Mouse (Mus musculus) gonadal fat pad, adult 2 months (tissue): ENCODE measurements around the gene Olfr616. TPM values are rescaled to one million over a fixed set of nuclear protein-coding genes. Genes with fewer than 3 reads are reported as not detected.
"Not testable (repeated sequence)": the region's sequence is repeated elsewhere in the genome, so short reads cannot be mapped to it uniquely, and the experiment has no call there.

Experiments
- DNase-seq: peaks from one replicate; pipeline ENCODE4 v3.0.0-alpha.2; 2012; ENCODE audit warnings: low read depth
- polyA plus RNA-seq: library from polyadenylated mRNA; depleted of rRNA; stranded (reverse); fragments of >200 nt; gene quantifications from 2 replicates; pipeline ENCODE4 v1.2.3, GENCODE M21; 2012; rRNA removed

Olfr616 gene
- not detected in 2 replicates for polyA plus RNA-seq

DNA sequence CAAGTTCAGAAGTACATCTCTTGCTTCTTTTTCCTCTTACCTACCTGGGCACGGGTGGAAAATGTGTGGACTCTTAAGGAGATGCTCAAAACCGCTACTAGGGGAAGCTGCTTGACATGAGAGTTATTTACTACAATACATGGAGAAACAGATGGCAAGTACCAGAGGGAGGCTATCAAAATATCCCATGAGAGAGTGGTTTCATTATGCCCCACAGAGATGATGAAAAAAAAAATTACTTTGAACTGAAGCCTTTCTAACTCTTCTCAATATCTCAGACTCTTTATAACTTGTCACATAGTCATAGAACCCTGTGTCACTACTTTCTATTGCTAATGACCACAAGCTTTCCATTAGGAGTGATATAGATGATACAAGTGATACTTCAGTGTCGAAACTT, at the start of gene Olfr616:
Gene Olfr616 (minus strand): TSS at position 101 of the 400 bp plus-strand sequence.
- no peak for DNase-seq

- no peak for DNase-seq
Measured at GRCm38 (mm10) chr7:103612434-103612833, 43.5 kb upstream of the Olfr616 start, which contains the start of gene Olfr620. Gene Olfr620, minus strand, starts transcription at chr7:103612534.

DNA sequence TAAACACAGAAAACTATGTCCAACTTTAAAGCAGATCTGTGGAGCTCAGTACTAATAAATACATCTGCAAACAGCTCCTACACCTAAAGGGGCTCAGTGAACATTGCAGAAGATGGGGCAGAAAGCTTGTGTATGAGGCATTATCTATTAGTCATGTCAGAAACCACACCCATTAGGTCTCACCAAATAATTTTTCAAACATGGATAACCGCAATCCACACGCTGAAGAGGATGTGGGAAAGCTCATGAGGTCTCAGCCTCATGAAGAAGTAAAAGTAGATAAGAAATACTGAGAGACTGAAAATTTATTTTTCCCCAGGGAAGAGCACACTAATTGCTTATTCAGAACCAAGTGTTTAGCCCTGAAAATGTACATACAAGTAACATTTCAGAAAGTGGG, 38.5 kb upstream of the Olfr616 start:
- DNase-seq = no peak

- DNase-seq = no peak
Measured at GRCm38 (mm10) chr7:103600275-103600674, 31.3 kb upstream of the Olfr616 start, which contains the start of gene Olfr619. Gene Olfr619, plus strand, starts transcription at chr7:103600575.

GRCm38 (mm10) chr7:103589803-103590202, 20.9 kb upstream of the Olfr616 start, which contains the start of gene Olfr618:
Gene Olfr618, plus strand, starts transcription at chr7:103590103.
- no peak for DNase-seq

- no peak for DNase-seq
Measured at GRCm38 (mm10) chr7:103572761-103573160, 3.8 kb upstream of the Olfr616 start, which contains the start of gene Olfr617. Gene Olfr617, plus strand, starts transcription at chr7:103573061.

- no peak for DNase-seq
Measured at GRCm38 (mm10) chr7:103555779-103556178, 13.2 kb downstream of the Olfr616 start, which contains the start of gene Olfr615. Gene Olfr615, plus strand, starts transcription at chr7:103556079.

DNA sequence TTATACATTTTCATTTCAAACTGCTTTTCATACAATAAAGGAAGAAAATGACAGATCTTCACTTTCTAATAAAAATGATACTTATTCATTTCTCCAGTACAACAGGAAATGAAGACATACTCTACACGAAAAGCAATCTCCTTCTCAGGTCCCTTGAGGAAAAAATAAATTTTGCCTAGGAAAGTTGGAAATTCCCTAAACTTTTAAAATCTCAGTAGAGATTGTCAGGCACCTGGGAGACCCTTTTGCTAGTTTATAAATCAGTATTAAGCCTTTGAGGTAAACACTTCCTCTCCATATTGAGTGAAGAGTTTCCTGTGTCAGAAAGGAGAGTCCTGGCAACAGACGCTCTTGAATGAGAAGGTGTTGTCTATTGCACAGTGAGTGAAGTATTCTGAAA, 21.2 kb downstream of the Olfr616 start, which contains the start of gene Olfr613:
Gene Olfr613 (plus strand): TSS at position 301 of the 400 bp plus-strand sequence.
- no peak for DNase-seq

DNA sequence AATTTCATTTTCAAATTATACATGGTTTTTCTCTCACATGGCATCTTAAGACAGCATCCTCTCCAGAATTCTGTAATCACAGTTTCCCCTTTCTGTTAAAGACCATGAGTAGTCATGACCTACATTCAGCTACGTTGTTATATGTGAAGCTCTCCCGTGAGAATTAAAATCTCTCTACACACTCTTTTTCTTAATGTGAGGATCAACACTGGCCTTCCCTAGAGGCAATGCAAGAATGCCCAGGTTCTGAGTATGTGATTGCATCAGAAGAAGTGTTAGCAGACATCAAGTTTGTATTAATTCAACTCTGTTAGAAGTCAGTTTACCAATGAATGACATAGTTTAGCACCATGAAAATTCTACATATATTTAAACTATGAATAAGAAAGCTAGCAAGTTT, 26.3 kb downstream of the Olfr616 start, which contains the start of gene Olfr612:
Gene Olfr612 (minus strand): TSS at position 101 of the 400 bp plus-strand sequence.
- not testable (repeated sequence) for DNase-seq

GRCm38 (mm10) chr7:103520746-103521145, 48.2 kb downstream of the Olfr616 start, which contains the start of gene Olfr611:
Gene Olfr611, minus strand, starts transcription at chr7:103520846.
- DNase-seq = not testable (repeated sequence)

Other genes starting within 250 kb of the Olfr616 start
- gene Olfr598, start 245.6 kb downstream of the Olfr616 start, polyA plus RNA-seq = not detected in 2 replicates
- gene Olfr599, start 233.2 kb downstream of the Olfr616 start, polyA plus RNA-seq = not detected in 2 replicates
- gene Olfr600, start 219.5 kb downstream of the Olfr616 start, polyA plus RNA-seq = not detected in 2 replicates
- gene Olfr601, start 206.5 kb downstream of the Olfr616 start, polyA plus RNA-seq = not detected in 2 replicates
- not detected in 2 replicates for gene Olfr603, start 183.0 kb downstream of the Olfr616 start, polyA plus RNA-seq
- not detected in 2 replicates for gene Usp17lc, start 154.1 kb downstream of the Olfr616 start, polyA plus RNA-seq
- not detected in 2 replicates for gene Olfr605, start 123.7 kb downstream of the Olfr616 start, polyA plus RNA-seq
- gene Olfr606, start 120.1 kb downstream of the Olfr616 start, polyA plus RNA-seq = not detected in 2 replicates
- not detected in 2 replicates for gene Olfr607, start 105.0 kb downstream of the Olfr616 start, polyA plus RNA-seq
- not detected in 2 replicates for gene Olfr608, start 99.3 kb downstream of the Olfr616 start, polyA plus RNA-seq
- gene Olfr609, start 71.1 kb downstream of the Olfr616 start, polyA plus RNA-seq = not detected in 2 replicates
- gene Olfr610, start 57.0 kb downstream of the Olfr616 start, polyA plus RNA-seq = not detected in 2 replicates
- gene Olfr611, start 48.3 kb downstream of the Olfr616 start, polyA plus RNA-seq = not detected in 2 replicates
- gene Olfr612, start 26.4 kb downstream of the Olfr616 start, polyA plus RNA-seq = not detected in 2 replicates
- not detected in 2 replicates for gene Olfr613, start 21.1 kb downstream of the Olfr616 start, polyA plus RNA-seq
- gene Olfr615, start 13.1 kb downstream of the Olfr616 start, polyA plus RNA-seq = not detected in 2 replicates
- gene Olfr617, start 3.9 kb upstream of the Olfr616 start, polyA plus RNA-seq = not detected in 2 replicates
- gene Olfr618, start 21.0 kb upstream of the Olfr616 start, polyA plus RNA-seq = not detected in 2 replicates
- not detected in 2 replicates for gene Olfr619, start 31.4 kb upstream of the Olfr616 start, polyA plus RNA-seq
- not detected in 2 replicates for gene Olfr620, start 43.4 kb upstream of the Olfr616 start, polyA plus RNA-seq
- not detected in 2 replicates for gene Olfr622, start 73.6 kb upstream of the Olfr616 start, polyA plus RNA-seq
- gene Olfr623, start 94.6 kb upstream of the Olfr616 start, polyA plus RNA-seq = not detected in 2 replicates
- gene Olfr624, start 102.0 kb upstream of the Olfr616 start, polyA plus RNA-seq = not detected in 2 replicates
- gene Olfr625-ps1, start 113.6 kb upstream of the Olfr616 start, polyA plus RNA-seq = not detected in 2 replicates
- not detected in 2 replicates for gene Olfr243, start 145.5 kb upstream of the Olfr616 start, polyA plus RNA-seq
- not detected in 2 replicates for gene Olfr628, start 161.2 kb upstream of the Olfr616 start, polyA plus RNA-seq
- gene Olfr629, start 175.8 kb upstream of the Olfr616 start, polyA plus RNA-seq = not detected in 2 replicates
- gene Olfr630, start 188.2 kb upstream of the Olfr616 start, polyA plus RNA-seq = not detected in 2 replicates
- not detected in 2 replicates for gene Olfr69, start 202.5 kb upstream of the Olfr616 start, polyA plus RNA-seq
- not detected in 2 replicates for gene Olfr68, start 210.6 kb upstream of the Olfr616 start, polyA plus RNA-seq
- gene Olfr67, start 222.7 kb upstream of the Olfr616 start, polyA plus RNA-seq = not detected in 2 replicates
- 189 and 481 TPM in 2 replicates for gene Hbb-bt, start 244.9 kb upstream of the Olfr616 start, polyA plus RNA-seq